Mouse (Mus musculus): ENCODE results near the gene Prss8. TPM values are rescaled to one million over a fixed set of nuclear protein-coding genes. Genes with fewer than 3 reads are reported as not detected.

Prss8 gene
- polyA plus RNA-seq, 1 experiment: 6.9 TPM

GRCm38 (mm10) chr7:127936216-127936884, 6.4 kb upstream of the Prss8 start:
- Histone ChIP-seq H3K4me3 (ENCODE audit: control insufficient read depth, insufficient read depth, low read length) (peak overlapping the region; percentile 65; the same call in 1 of the 2 replicates), H3K27ac (ENCODE audit: control insufficient read depth, insufficient read depth, low read length) (no peak overlapping the region), H3K36me3 (ENCODE audit: control insufficient read depth, insufficient read depth, low read length) (no peaks in the 10 kb centered on the region), H3K4me1 (replicated peaks; ENCODE audit: control insufficient read depth, insufficient read depth, low read length) (peaks cover 13% of the 10 kb centered on the region), H3K27me3 (ENCODE audit: control insufficient read depth, insufficient read depth, low read length) (no peaks in the 10 kb centered on the region)
- no peak for DNase-seq
- WGBS: 80% methylated on average over 18 of the region's 18 CpGs
- no peak for TF ChIP-seq CTCF (IDR thresholded peaks at IDR 0.05; ENCODE audit: borderline replicate concordance, control insufficient read depth, extremely low read depth, insufficient read depth, low read length, poor library complexity)
- no peak for TF ChIP-seq POLR2A (IDR thresholded peaks at IDR 0.05; ENCODE audit: control insufficient read depth, extremely low read depth, insufficient read depth, low read length, poor library complexity)

GRCm38 (mm10) chr7:127935748-127936159, 5.8 kb upstream of the Prss8 start:
- H3K27me3 ChIP-seq (ENCODE audit: control insufficient read depth, insufficient read depth, low read length): no peaks in the 10 kb centered on the region
- TF ChIP-seq CTCF (IDR thresholded peaks at IDR 0.05; ENCODE audit: borderline replicate concordance, control insufficient read depth, extremely low read depth, insufficient read depth, low read length, poor library complexity) (no peak; the same call in 1 of the 2 replicates), POLR2A (IDR thresholded peaks at IDR 0.05; ENCODE audit: control insufficient read depth, extremely low read depth, insufficient read depth, low read length, poor library complexity) (no peak)
- H3K4me3 ChIP-seq (ENCODE audit: control insufficient read depth, insufficient read depth, low read length): peak overlapping the region; percentile 65
- WGBS: 2% methylated on average over 38 of the region's 38 CpGs
- H3K27ac ChIP-seq (ENCODE audit: control insufficient read depth, insufficient read depth, low read length): no peak overlapping the region
- DNase-seq: no peak
- H3K36me3 ChIP-seq (ENCODE audit: control insufficient read depth, insufficient read depth, low read length): no peaks in the 10 kb centered on the region
- H3K4me1 ChIP-seq (replicated peaks; ENCODE audit: control insufficient read depth, insufficient read depth, low read length): peaks cover 14% of the 10 kb centered on the region

DNA sequence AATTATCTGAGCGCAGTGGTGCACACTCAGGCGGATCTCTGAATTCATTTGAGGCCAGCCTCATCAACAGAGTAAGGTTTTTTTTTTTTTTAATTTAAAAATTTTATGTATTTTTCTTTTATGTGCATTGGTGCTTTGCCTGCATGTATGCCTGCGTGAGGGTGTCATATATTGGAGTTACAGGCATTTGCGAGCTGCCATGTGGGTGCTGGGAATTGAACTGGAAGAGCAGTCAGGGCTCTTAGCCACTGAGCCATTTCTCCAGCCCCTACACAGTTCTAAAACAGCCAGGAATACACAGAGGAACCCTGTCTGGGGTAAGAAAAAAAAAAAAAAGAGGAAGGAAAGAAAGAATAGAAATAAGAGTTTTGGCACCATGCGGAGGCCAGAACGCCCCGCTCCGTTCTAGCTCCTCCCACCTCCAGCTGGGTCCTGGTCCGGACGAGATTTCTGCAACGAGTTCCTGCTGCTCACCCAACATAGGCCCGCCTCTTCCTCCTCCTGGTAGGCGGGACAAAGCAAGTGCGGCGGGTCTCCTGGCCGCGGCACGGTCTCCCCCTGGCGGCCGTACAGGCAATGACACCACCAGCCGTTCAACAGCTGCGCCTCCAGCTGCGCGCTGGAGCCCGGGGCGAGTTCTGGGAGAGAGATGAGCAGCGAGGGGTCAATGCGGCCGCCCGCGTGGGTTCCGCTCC, 5.3 kb upstream of the Prss8 start:
- no peaks in the 10 kb centered on the region for H3K36me3 ChIP-seq (ENCODE audit: control insufficient read depth, insufficient read depth, low read length)
- DNase-seq: peak; percentile 97
- H3K4me1 ChIP-seq (replicated peaks; ENCODE audit: control insufficient read depth, insufficient read depth, low read length): peaks cover 14% of the 10 kb centered on the region
- no peak overlapping the region for H3K27ac ChIP-seq (ENCODE audit: control insufficient read depth, insufficient read depth, low read length)
- 7% methylated on average over 30 of the region's 32 CpGs for WGBS
- H3K4me3 ChIP-seq (ENCODE audit: control insufficient read depth, insufficient read depth, low read length): peak overlapping the region; percentile 65
- TF ChIP-seq CTCF (IDR thresholded peaks at IDR 0.05; ENCODE audit: borderline replicate concordance, control insufficient read depth, extremely low read depth, insufficient read depth, low read length, poor library complexity): peak; percentile 96
- TF ChIP-seq POLR2A (IDR thresholded peaks at IDR 0.05; ENCODE audit: control insufficient read depth, extremely low read depth, insufficient read depth, low read length, poor library complexity): peak; percentile 49; the same call in 1 of the 2 replicates
- H3K27me3 ChIP-seq (ENCODE audit: control insufficient read depth, insufficient read depth, low read length): no peaks in the 10 kb centered on the region

- no peaks in the 10 kb centered on the region for H3K36me3 ChIP-seq (ENCODE audit: control insufficient read depth, insufficient read depth, low read length)
- peaks cover 14% of the 10 kb centered on the region for H3K4me1 ChIP-seq (replicated peaks; ENCODE audit: control insufficient read depth, insufficient read depth, low read length)
- H3K27me3 ChIP-seq (ENCODE audit: control insufficient read depth, insufficient read depth, low read length): no peaks in the 10 kb centered on the region
- WGBS: 97% methylated on average over 5 of the region's 5 CpGs
- no peak for DNase-seq
- H3K27ac ChIP-seq (ENCODE audit: control insufficient read depth, insufficient read depth, low read length): no peak overlapping the region
- no peak overlapping the region for H3K4me3 ChIP-seq (ENCODE audit: control insufficient read depth, insufficient read depth, low read length)
- TF ChIP-seq POLR2A (IDR thresholded peaks at IDR 0.05; ENCODE audit: control insufficient read depth, extremely low read depth, insufficient read depth, low read length, poor library complexity) (no peak), CTCF (IDR thresholded peaks at IDR 0.05; ENCODE audit: borderline replicate concordance, control insufficient read depth, extremely low read depth, insufficient read depth, low read length, poor library complexity) (no peak)
Observed at GRCm38 (mm10) chr7:127934075-127934474, 4.2 kb upstream of the Prss8 start.

- Histone ChIP-seq H3K4me1 (replicated peaks; ENCODE audit: control insufficient read depth, insufficient read depth, low read length) (peaks cover 14% of the 10 kb centered on the region), H3K27ac (ENCODE audit: control insufficient read depth, insufficient read depth, low read length) (no peak overlapping the region), H3K27me3 (ENCODE audit: control insufficient read depth, insufficient read depth, low read length) (no peaks in the 10 kb centered on the region), H3K4me3 (ENCODE audit: control insufficient read depth, insufficient read depth, low read length) (no peak overlapping the region), H3K36me3 (ENCODE audit: control insufficient read depth, insufficient read depth, low read length) (no peaks in the 10 kb centered on the region)
- DNase-seq: no peak
- TF ChIP-seq CTCF (IDR thresholded peaks at IDR 0.05; ENCODE audit: borderline replicate concordance, control insufficient read depth, extremely low read depth, insufficient read depth, low read length, poor library complexity) (no peak), POLR2A (IDR thresholded peaks at IDR 0.05; ENCODE audit: control insufficient read depth, extremely low read depth, insufficient read depth, low read length, poor library complexity) (no peak)
- WGBS: 83% methylated on average over 13 of the region's 13 CpGs
Observed at GRCm38 (mm10) chr7:127932273-127933031, 2.5 kb upstream of the Prss8 start.

Measured in thymus, adult 2 months (tissue).